Mouse (Mus musculus) mouse embryonic stem cell (cell line): ENCODE data around the gene Cd2.

Experiments
- in situ Hi-C, 2 experiments: fragments of 300-500 bp; cut with MboI; formaldehyde crosslinking; loops; 1 replicate in 1 of 2; 3 replicates in 1 of 2; pipeline ENCODE4 v1.14.3; 2019 to 2020; ENCODE audit warnings: low sequenced_read_pairs in 2 of 2, low pct_unique_long_range_greater_than_20kb in 1 of 2, mixed read lengths in 1 of 2; ENCODE audit not compliant: unreplicated experiment in 1 of 2

Cd2 gene

GRCm38 (mm10) chr3:101287911-101288311 lies at the start of gene Cd2:
TSS of gene Cd2 (minus strand) at chr3:101287939.
- in situ Hi-C loops = no loop called here

GRCm38 (mm10) chr3:101328617-101329016 lies 40.9 kb upstream of the Cd2 start:
- in situ Hi-C loops = loop anchor here in 1 of 2 experiments (10.0 kb wide), 1 partner anchor 136 kb away; no protein-coding TSS in a partner anchor

- in situ Hi-C loops = loop anchor here in 1 of 2 experiments (10.0 kb wide), 1 partner anchor 138 kb away; no protein-coding TSS in a partner anchor
These were observed 39.5 kb upstream of the Cd2 start for GRCm38 (mm10) chr3:101327248-101327647.

- in situ Hi-C loops = loop anchor here (5.0 to 25.0 kb wide), 3 partner anchors 142 to 490 kb away; no protein-coding TSS in a partner anchor
These were observed 34.7 kb upstream of the Cd2 start for GRCm38 (mm10) chr3:101322437-101322836.

- in situ Hi-C loops = loop anchor here (5.0 to 25.0 kb wide), 3 partner anchors 144 to 491 kb away; no protein-coding TSS in a partner anchor
These were observed 33.1 kb upstream of the Cd2 start for GRCm38 (mm10) chr3:101320874-101321273.

GRCm38 (mm10) chr3:101318516-101319170 lies 30.9 kb upstream of the Cd2 start:
- in situ Hi-C loops = loop anchor here (10.0 to 25.0 kb wide), 2 partner anchors 494 to 496 kb away; no protein-coding TSS in a partner anchor

GRCm38 (mm10) chr3:101318115-101318514 lies 30.4 kb upstream of the Cd2 start:
- in situ Hi-C loops = loop anchor here (10.0 to 25.0 kb wide), 2 partner anchors 494 to 497 kb away; no protein-coding TSS in a partner anchor

- in situ Hi-C loops = loop anchor here (10.0 to 25.0 kb wide), 2 partner anchors 497 to 500 kb away; no protein-coding TSS in a partner anchor
These were observed 27.2 kb upstream of the Cd2 start for GRCm38 (mm10) chr3:101314954-101315353.

GRCm38 (mm10) chr3:101313266-101314051 lies 25.7 kb upstream of the Cd2 start:
- in situ Hi-C loops = loop anchor here (10.0 to 25.0 kb wide), 2 partner anchors 499 to 501 kb away; no protein-coding TSS in a partner anchor

GRCm38 (mm10) chr3:101310977-101311376 lies 23.2 kb upstream of the Cd2 start:
- in situ Hi-C loops = loop anchor here (10.0 to 25.0 kb wide), 2 partner anchors 501 to 504 kb away; no protein-coding TSS in a partner anchor

GRCm38 (mm10) chr3:101309626-101310025 lies 21.9 kb upstream of the Cd2 start:
- in situ Hi-C loops = loop anchor here (10.0 to 25.0 kb wide), 2 partner anchors 503 to 505 kb away; no protein-coding TSS in a partner anchor

- in situ Hi-C loops = loop anchor here in 1 of 2 experiments (25.0 kb wide), 1 partner anchor 506 kb away; no protein-coding TSS in a partner anchor
These were observed 18.4 kb upstream of the Cd2 start for GRCm38 (mm10) chr3:101306090-101306489.

GRCm38 (mm10) chr3:101305046-101305445 lies 17.3 kb upstream of the Cd2 start:
- in situ Hi-C loops = loop anchor here in 1 of 2 experiments (25.0 kb wide), 1 partner anchor 507 kb away; no protein-coding TSS in a partner anchor

GRCm38 (mm10) chr3:101304156-101304555 lies 16.4 kb upstream of the Cd2 start:
- in situ Hi-C loops = loop anchor here in 1 of 2 experiments (5.0 to 25.0 kb wide), 2 partner anchors 332 to 508 kb away; no protein-coding TSS in a partner anchor

- in situ Hi-C loops = loop anchor here in 1 of 2 experiments (5.0 to 25.0 kb wide), 2 partner anchors 328 to 512 kb away; no protein-coding TSS in a partner anchor
These were observed 12.7 kb upstream of the Cd2 start for GRCm38 (mm10) chr3:101300271-101301071.

- in situ Hi-C loops = no loop called here
These were observed 11.9 kb upstream of the Cd2 start for GRCm38 (mm10) chr3:101299591-101299990.

- in situ Hi-C loops = no loop called here
These were observed 9.5 kb upstream of the Cd2 start for GRCm38 (mm10) chr3:101297221-101297620.
